15 mouse cellular contexts compared by ENCODE assay signal in genomic region chr6:128044691-128045090, GRCm38 (mm10).
"Had no signal": no experiment of that assay in that cellular context is flagged by ENCODE, and none has a peak within 500 bp of the region (broad histone marks: within the 10 kb centered on the region; RNA-seq: fewer than 3 reads in every experiment).

No protein-coding gene starts in this region.

- H3K4me2 ChIP-seq: limb, embryonic 13.5 days; liver, embryonic 11.5 days; neural tube, embryonic 15.5 days had no signal

- H3K27me3 ChIP-seq: limb, embryonic 13.5 days; neural tube, embryonic 15.5 days had no signal

- H3K4me3 ChIP-seq: limb, embryonic 13.5 days; midbrain, embryonic 10.5 days; myocyte; neural tube, embryonic 15.5 days had no signal

- DNase-seq: kidney, adult 18-20 months; kidney, postnatal 36 days; layer of hippocampus, adult 9-11 months; layer of hippocampus, postnatal 36 days; left cerebral cortex, postnatal 4 days; lung, adult 18-20 months; midbrain, embryonic 14.5 days; right cerebral cortex, adult 18-20 months; right cerebral cortex, postnatal 25 days; thymus, postnatal 36 days had no signal

- H3K9me3 ChIP-seq: limb, embryonic 13.5 days; midbrain, embryonic 10.5 days; neural tube, embryonic 15.5 days had no signal

- H3K27ac ChIP-seq: limb, embryonic 13.5 days; neural tube, embryonic 15.5 days had no signal

- H3K9ac ChIP-seq: limb, embryonic 13.5 days; neural tube, embryonic 15.5 days had no signal

- H3K36me3 ChIP-seq: midbrain, embryonic 10.5 days; neural tube, embryonic 15.5 days had no signal
